Mouse (Mus musculus) hindbrain, embryonic 12.5 days (tissue): ENCODE measurements around the gene Cryl1. TPM values are rescaled to one million over a fixed set of nuclear protein-coding genes. Genes with fewer than 3 reads are reported as not detected.
A peak's percentile ranks its signal among the peaks of the same experiment; 100 is the strongest.

Experiments used
- ATAC-seq: fragments of 200-750 bp; cut with Nextera tagmentation; 2 replicates; pipeline ENCODE4 v1.8.0; 2017; ENCODE audit warnings: moderate TSS enrichment; ENCODE audit not compliant: low FRiP score
- H3K27ac ChIP-seq: fragments of 300-500 bp; sonication (generic); 2 replicates; pipeline ENCODE4 v1.5.1; 2016; ENCODE audit warnings: mild to moderate bottlenecking
- H3K27me3 ChIP-seq: fragments of 300-500 bp; sonication (generic); 2 replicates; pipeline ENCODE4 v1.6.1; 2016; ENCODE audit warnings: mild to moderate bottlenecking
- H3K36me3 ChIP-seq: fragments of 300-500 bp; sonication (generic); 2 replicates; pipeline ENCODE4 v1.6.1; 2016; ENCODE audit warnings: mild to moderate bottlenecking
- H3K4me1 ChIP-seq: fragments of 300-500 bp; sonication (generic); 2 replicates; pipeline ENCODE4 v1.6.1; 2016
- H3K4me2 ChIP-seq: fragments of 300-500 bp; sonication (generic); replicated peaks from 2 replicates; pipeline ENCODE4 v1.6.1; 2016; ENCODE audit warnings: mild to moderate bottlenecking
- H3K4me3 ChIP-seq: fragments of 300-500 bp; sonication (generic); 2 replicates; pipeline ENCODE4 v1.5.1; 2016; ENCODE audit warnings: mild to moderate bottlenecking
- H3K9ac ChIP-seq: fragments of 300-500 bp; sonication (generic); 2 replicates; pipeline ENCODE4 v1.6.1; 2016; ENCODE audit warnings: mild to moderate bottlenecking, moderate library complexity
- H3K9me3 ChIP-seq: fragments of 300-500 bp; sonication (generic); replicated peaks from 2 replicates; pipeline ENCODE4 v1.6.1; 2016; ENCODE audit warnings: mild to moderate bottlenecking
- WGBS: fragments of 180-500 bp; shearing (Covaris S2); methylation state at CpG from one replicate; pipeline ENCODE4 v1.1.7; 2016; 5-methylcytosine and 5-hydroxymethylcytosine counted together
- polyA plus RNA-seq: library from polyadenylated mRNA; unstranded; fragments of >200 nt; fragmentation: Nextera tagmentation; extraction: Ambion mirVana; gene quantifications from 2 replicates; pipeline ENCODE4 v1.2.1, GENCODE M21; 2016

Cryl1 gene
- polyA plus RNA-seq, 1 experiment from 2014 or later, result 10.4 TPM

DNA sequence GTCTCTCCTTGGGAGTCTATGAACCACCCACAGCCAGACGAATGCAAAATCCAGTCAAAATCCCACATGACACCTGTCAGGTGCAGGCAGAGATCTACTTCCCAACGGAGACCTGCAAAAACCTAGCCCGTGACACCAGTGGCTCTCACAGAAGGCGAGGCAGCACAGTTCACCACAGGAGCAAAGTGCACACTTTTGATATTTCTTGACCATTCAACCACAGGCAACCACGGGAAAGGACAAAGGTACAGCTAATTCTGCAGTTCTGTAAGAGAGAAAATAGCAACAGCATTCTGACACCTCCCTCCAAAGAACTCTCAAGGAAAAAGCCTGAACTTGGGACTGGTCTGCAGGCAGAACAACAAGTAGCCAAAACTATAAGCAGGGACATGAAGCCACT is 1.1 kb downstream of the Cryl1 start:
- Histone ChIP-seq H3K27me3 (peaks cover 11% of the 10 kb centered on the region; the same call in 1 of the 2 replicates), H3K27ac (no peak overlapping the region), H3K36me3 (no peaks in the 10 kb centered on the region), H3K9ac (no peak overlapping the region), H3K9me3 (peaks cover 3% of the 10 kb centered on the region; the same call in 1 of the 2 replicates), H3K4me2 (no peak overlapping the region), H3K4me3 (no peak overlapping the region), H3K4me1 (peaks cover 10% of the 10 kb centered on the region)
- WGBS, result 83% methylated on average over 5 of the region's 5 CpGs
- no peak for ATAC-seq

DNA sequence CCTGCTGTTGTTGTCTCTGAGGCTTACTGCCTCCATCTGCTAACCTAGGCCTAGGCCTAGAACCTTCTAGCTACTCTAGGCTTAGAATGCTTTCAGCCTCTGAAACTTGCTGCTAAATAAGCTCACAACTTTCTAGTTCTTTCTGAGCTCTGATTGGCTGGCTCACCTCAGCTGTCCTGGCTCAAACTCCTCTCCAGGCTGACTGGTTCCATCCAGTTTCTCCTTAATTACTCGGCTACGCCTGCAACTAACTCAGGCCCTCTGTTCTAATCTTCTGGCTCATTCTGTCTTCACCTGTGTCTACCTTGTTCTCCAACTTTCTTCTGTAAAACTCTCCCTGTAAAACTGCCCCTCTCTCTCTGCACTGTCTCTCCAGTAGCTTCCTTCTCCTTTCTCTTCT is 2.9 kb downstream of the Cryl1 start:
- no peak for ATAC-seq
- no peak overlapping the region for H3K4me2 ChIP-seq
- peaks cover 11% of the 10 kb centered on the region; the same call in 1 of the 2 replicates for H3K27me3 ChIP-seq
- no peak overlapping the region for H3K27ac ChIP-seq
- WGBS, result 85% methylated on average over 2 of the region's 2 CpGs
- no peak overlapping the region for H3K4me3 ChIP-seq
- H3K36me3 ChIP-seq, result no peaks in the 10 kb centered on the region
- no peak overlapping the region for H3K9ac ChIP-seq
- H3K4me1 ChIP-seq, result peaks cover 10% of the 10 kb centered on the region
- H3K9me3 ChIP-seq, result no peaks in the 10 kb centered on the region

DNA sequence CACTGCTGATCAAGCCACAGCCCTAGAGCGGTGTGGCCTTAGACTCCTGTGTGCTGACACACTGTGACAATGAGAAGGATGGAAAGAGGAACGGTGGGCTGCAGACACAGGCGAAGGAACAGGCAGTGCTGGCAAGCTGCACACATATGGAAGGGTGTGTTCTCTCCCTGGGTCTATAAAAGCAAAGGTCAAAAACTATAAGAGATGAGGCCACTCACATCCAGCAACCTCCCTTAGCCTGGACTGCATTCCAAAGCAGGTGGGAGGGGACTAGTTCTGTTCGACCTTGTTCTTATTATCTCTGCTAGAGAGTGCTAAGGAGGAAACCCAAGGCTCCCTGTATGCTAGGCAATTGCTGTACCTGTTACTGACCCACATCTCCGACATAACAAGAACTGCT is 6.1 kb downstream of the Cryl1 start:
- ATAC-seq, result no peak
- Histone ChIP-seq H3K4me2 (no peak overlapping the region), H3K27me3 (peaks cover 2% of the 10 kb centered on the region; the same call in 1 of the 2 replicates), H3K36me3 (no peaks in the 10 kb centered on the region), H3K9me3 (no peaks in the 10 kb centered on the region), H3K4me3 (no peak overlapping the region), H3K27ac (no peak overlapping the region), H3K4me1 (no peaks in the 10 kb centered on the region), H3K9ac (no peak overlapping the region)
- 77% methylated on average over 5 of the region's 5 CpGs for WGBS

GRCm38 (mm10) chr14:57391621-57392020 is 6.7 kb downstream of the Cryl1 start:
- 76% methylated on average over 4 of the region's 4 CpGs for WGBS
- Histone ChIP-seq H3K4me1 (no peaks in the 10 kb centered on the region), H3K9ac (no peak overlapping the region), H3K4me2 (no peak overlapping the region), H3K27me3 (no peaks in the 10 kb centered on the region), H3K36me3 (no peaks in the 10 kb centered on the region), H3K9me3 (no peaks in the 10 kb centered on the region), H3K27ac (no peak overlapping the region), H3K4me3 (no peak overlapping the region)
- ATAC-seq, result no peak

GRCm38 (mm10) chr14:57386758-57387561 is 11.4 kb downstream of the Cryl1 start:
- Histone ChIP-seq H3K9me3 (no peaks in the 10 kb centered on the region), H3K27me3 (no peaks in the 10 kb centered on the region), H3K9ac (no peak overlapping the region), H3K4me3 (no peak overlapping the region), H3K27ac (no peak overlapping the region), H3K4me1 (no peaks in the 10 kb centered on the region), H3K4me2 (no peak overlapping the region), H3K36me3 (no peaks in the 10 kb centered on the region)
- ATAC-seq, result no peak
- 70% methylated on average over 14 of the region's 14 CpGs for WGBS

- no peak for ATAC-seq
- Histone ChIP-seq H3K4me2 (no peak overlapping the region), H3K27ac (no peak overlapping the region), H3K36me3 (no peaks in the 10 kb centered on the region), H3K9me3 (no peaks in the 10 kb centered on the region), H3K27me3 (no peaks in the 10 kb centered on the region), H3K9ac (no peak overlapping the region), H3K4me3 (no peak overlapping the region), H3K4me1 (no peaks in the 10 kb centered on the region)
- 88% methylated on average over 5 of the region's 5 CpGs for WGBS
Measured at GRCm38 (mm10) chr14:57385667-57386066, 12.7 kb downstream of the Cryl1 start.

DNA sequence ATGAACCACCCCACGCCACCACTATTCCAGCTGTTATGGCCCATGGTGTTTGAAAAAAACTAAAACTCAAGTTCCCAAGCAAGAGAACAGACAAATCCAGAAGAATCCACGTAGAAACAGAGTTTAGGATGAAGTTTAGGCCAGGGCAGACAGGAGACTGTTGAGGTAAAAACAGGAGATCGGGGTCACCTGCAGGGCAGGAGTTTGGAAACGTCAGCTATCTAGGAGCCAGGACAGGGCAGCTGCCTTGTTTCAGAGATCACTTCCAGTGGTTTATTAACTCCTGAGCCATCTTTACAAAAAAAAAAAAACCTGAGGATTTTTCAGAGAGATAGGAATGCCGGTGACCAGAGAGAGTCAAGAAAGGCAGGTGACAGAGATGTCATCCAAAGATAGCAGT is 20.8 kb downstream of the Cryl1 start:
- Histone ChIP-seq H3K27me3 (no peaks in the 10 kb centered on the region), H3K4me2 (no peak overlapping the region), H3K27ac (no peak overlapping the region), H3K9ac (no peak overlapping the region), H3K9me3 (no peaks in the 10 kb centered on the region), H3K36me3 (no peaks in the 10 kb centered on the region), H3K4me3 (no peak overlapping the region), H3K4me1 (no peaks in the 10 kb centered on the region)
- ATAC-seq, result no peak
- WGBS, result 80% methylated on average over 5 of the region's 5 CpGs

- Histone ChIP-seq H3K4me3 (no peak overlapping the region), H3K36me3 (no peaks in the 10 kb centered on the region), H3K27ac (no peak overlapping the region), H3K27me3 (no peaks in the 10 kb centered on the region), H3K4me2 (no peak overlapping the region), H3K9me3 (no peaks in the 10 kb centered on the region), H3K9ac (no peak overlapping the region), H3K4me1 (no peaks in the 10 kb centered on the region)
- no peak for ATAC-seq
- 75% methylated on average over 9 of the region's 9 CpGs for WGBS
Measured at GRCm38 (mm10) chr14:57376956-57377355, 21.4 kb downstream of the Cryl1 start.

GRCm38 (mm10) chr14:57376016-57376415 is 22.3 kb downstream of the Cryl1 start:
- no peak overlapping the region for H3K27ac ChIP-seq
- no peak for ATAC-seq
- no peak overlapping the region for H3K4me3 ChIP-seq
- H3K27me3 ChIP-seq, result no peaks in the 10 kb centered on the region
- WGBS, result 78% methylated on average over 8 of the region's 8 CpGs
- H3K9ac ChIP-seq, result no peak overlapping the region
- H3K4me2 ChIP-seq, result no peak overlapping the region
- no peaks in the 10 kb centered on the region for H3K4me1 ChIP-seq
- H3K36me3 ChIP-seq, result no peaks in the 10 kb centered on the region
- no peaks in the 10 kb centered on the region for H3K9me3 ChIP-seq

GRCm38 (mm10) chr14:57375205-57375604 is 23.1 kb downstream of the Cryl1 start:
- no peak overlapping the region for H3K4me2 ChIP-seq
- ATAC-seq, result no peak
- no peaks in the 10 kb centered on the region for H3K9me3 ChIP-seq
- 83% methylated on average over 9 of the region's 9 CpGs for WGBS
- no peaks in the 10 kb centered on the region for H3K4me1 ChIP-seq
- H3K4me3 ChIP-seq, result no peak overlapping the region
- H3K9ac ChIP-seq, result no peak overlapping the region
- H3K27ac ChIP-seq, result no peak overlapping the region
- no peaks in the 10 kb centered on the region for H3K36me3 ChIP-seq
- H3K27me3 ChIP-seq, result no peaks in the 10 kb centered on the region

GRCm38 (mm10) chr14:57372348-57373102 is 25.8 kb downstream of the Cryl1 start:
- H3K27ac ChIP-seq, result no peak overlapping the region
- 45% methylated on average over 8 of the region's 8 CpGs for WGBS

GRCm38 (mm10) chr14:57367327-57367726 is 31.0 kb downstream of the Cryl1 start:
- 57% methylated on average over 4 of the region's 4 CpGs for WGBS
- Histone ChIP-seq H3K27ac (no peak overlapping the region), H3K9ac (no peak overlapping the region), H3K9me3 (no peaks in the 10 kb centered on the region), H3K36me3 (no peaks in the 10 kb centered on the region), H3K4me1 (no peaks in the 10 kb centered on the region), H3K27me3 (no peaks in the 10 kb centered on the region; the same call in 1 of the 2 replicates), H3K4me2 (no peak overlapping the region), H3K4me3 (no peak overlapping the region)
- no peak for ATAC-seq

More at GRCm38 (mm10) chr14:57372348-57373102, 25.8 kb downstream of the Cryl1 start:
- no peak overlapping the region for H3K9ac ChIP-seq
- H3K4me3 ChIP-seq, result no peak overlapping the region
- no peaks in the 10 kb centered on the region for H3K9me3 ChIP-seq
- H3K27me3 ChIP-seq, result no peaks in the 10 kb centered on the region
- H3K4me2 ChIP-seq, result no peak overlapping the region
- no peaks in the 10 kb centered on the region for H3K4me1 ChIP-seq
- ATAC-seq, result peak; percentile 48; the same call in 1 of the 2 replicates
- H3K36me3 ChIP-seq, result no peaks in the 10 kb centered on the region
